Mouse (Mus musculus) embryonic facial prominence, embryonic 11.5 days (tissue): ENCODE measurements around the gene Mknk2. TPM values are rescaled to one million over a fixed set of nuclear protein-coding genes. Genes with fewer than 3 reads are reported as not detected.

Experiments
- ATAC-seq: fragments of 200-750 bp; cut with Nextera tagmentation; replicated peaks from 2 replicates; pipeline ENCODE4 v1.8.0; 2017; ENCODE audit warnings: low read depth; ENCODE audit not compliant: insufficient number of reproducible peaks, low FRiP score, low TSS enrichment
- DNase-seq: peaks from one replicate; pipeline ENCODE4 v3.0.0-alpha.2; 2015; ENCODE audit warnings: low spot score
- H3K27ac ChIP-seq: fragments of 300-500 bp; sonication (generic); replicated peaks from 2 replicates; pipeline ENCODE4 v1.5.1; 2014; ENCODE audit warnings: mild to moderate bottlenecking, low read depth, low read length, control low read depth
- H3K27me3 ChIP-seq: fragments of 300-500 bp; sonication (generic); 2 replicates; pipeline ENCODE4 v1.6.1; 2014; ENCODE audit warnings: mild to moderate bottlenecking, low read length, moderate library complexity, mixed read lengths; ENCODE audit not compliant: control insufficient read depth, insufficient read depth
- H3K36me3 ChIP-seq: fragments of 300-500 bp; sonication (generic); replicated peaks from 2 replicates; pipeline ENCODE4 v1.6.1; 2014; ENCODE audit warnings: low read depth, mild to moderate bottlenecking, low read length, moderate library complexity, mixed read lengths; ENCODE audit not compliant: control insufficient read depth, insufficient read depth
- H3K4me1 ChIP-seq: fragments of 300-500 bp; sonication (generic); 2 replicates; pipeline ENCODE4 v1.6.1; 2014; ENCODE audit warnings: low read length, mixed read lengths; ENCODE audit not compliant: control insufficient read depth, insufficient read depth
- H3K4me2 ChIP-seq: fragments of 300-500 bp; sonication (generic); 2 replicates; pipeline ENCODE4 v1.6.1; 2014; ENCODE audit warnings: low read depth, mild to moderate bottlenecking, control low read depth, low read length, moderate library complexity
- H3K4me3 ChIP-seq: fragments of 300-500 bp; sonication (generic); 2 replicates; pipeline ENCODE4 v1.5.1; 2014; ENCODE audit warnings: low read depth, low read length, control low read depth
- H3K9ac ChIP-seq: fragments of 300-500 bp; sonication (generic); replicated peaks from 2 replicates; pipeline ENCODE4 v1.6.1; 2014; ENCODE audit warnings: mild to moderate bottlenecking, control low read depth, low read length
- H3K9me3 ChIP-seq: fragments of 300-500 bp; sonication (generic); replicated peaks from 2 replicates; pipeline ENCODE4 v1.6.1; 2016; ENCODE audit warnings: mild to moderate bottlenecking, low read length, inconsistent platforms, mixed read lengths; ENCODE audit not compliant: control insufficient read depth
- WGBS: fragments of 180-500 bp; shearing (Covaris S2); extraction: QIAGEN DNeasy Blood & Tissue Kit; methylation state at CpG from one replicate; pipeline ENCODE4 v1.1.7; 2014; 5-methylcytosine and 5-hydroxymethylcytosine counted together
- polyA plus RNA-seq: library from polyadenylated mRNA; unstranded; fragments of >200 nt; fragmentation: Nextera tagmentation; extraction: Ambion mirVana; gene quantifications from 2 replicates; pipeline ENCODE4 v1.2.1, GENCODE M21; 2014

Mknk2 gene
- polyA plus RNA-seq, 1 experiment from 2014 or later = 63.7 TPM

DNA sequence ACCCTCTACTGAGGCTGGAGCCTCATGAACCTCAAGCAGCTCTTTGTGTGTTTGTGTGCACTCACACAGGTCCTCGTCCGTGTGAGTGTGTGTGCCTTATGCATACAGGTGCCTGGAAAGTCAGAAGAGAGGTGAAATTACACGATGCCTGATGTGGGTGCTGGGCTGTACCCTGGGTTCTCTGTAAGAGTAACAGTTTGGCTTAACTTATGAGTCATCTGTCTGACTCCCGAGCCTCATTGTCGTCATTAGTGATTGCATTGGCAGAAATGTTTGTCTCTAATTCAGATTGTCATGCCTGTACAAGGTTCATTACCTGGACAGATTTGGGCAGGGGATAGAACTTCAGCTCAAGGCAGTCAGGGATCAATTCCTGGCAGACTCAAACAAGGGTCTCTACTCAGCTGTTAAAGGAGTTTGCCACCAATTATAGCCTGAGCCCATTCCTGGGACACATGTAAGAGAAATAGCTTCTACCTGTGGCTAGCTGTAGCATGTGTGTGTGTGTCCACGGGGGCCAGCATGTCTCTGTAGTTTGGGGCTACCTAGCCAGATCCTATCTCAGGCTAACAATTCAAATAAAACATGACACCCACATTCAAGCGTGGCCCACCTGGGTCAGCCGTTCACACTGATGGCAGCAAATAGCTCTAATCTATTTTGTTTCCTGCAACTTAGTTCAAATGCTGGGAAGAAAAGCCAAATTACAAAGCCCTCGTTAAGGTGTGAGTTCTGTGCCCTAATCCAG, 610 bp downstream of the Mknk2 start:
- Histone ChIP-seq H3K9ac (peak overlapping the region; percentile 85), H3K36me3 (no peaks in the 10 kb centered on the region), H3K4me3 (peak overlapping the region; percentile 41), H3K27ac (peak overlapping the region; percentile 94), H3K4me1 (peaks cover 20% of the 10 kb centered on the region), H3K9me3 (no peaks in the 10 kb centered on the region), H3K27me3 (no peaks in the 10 kb centered on the region), H3K4me2 (peak overlapping the region; percentile 82)
- WGBS = 40% methylated on average over 9 of the region's 9 CpGs
- DNase-seq = no peak
- no peak for ATAC-seq

DNA sequence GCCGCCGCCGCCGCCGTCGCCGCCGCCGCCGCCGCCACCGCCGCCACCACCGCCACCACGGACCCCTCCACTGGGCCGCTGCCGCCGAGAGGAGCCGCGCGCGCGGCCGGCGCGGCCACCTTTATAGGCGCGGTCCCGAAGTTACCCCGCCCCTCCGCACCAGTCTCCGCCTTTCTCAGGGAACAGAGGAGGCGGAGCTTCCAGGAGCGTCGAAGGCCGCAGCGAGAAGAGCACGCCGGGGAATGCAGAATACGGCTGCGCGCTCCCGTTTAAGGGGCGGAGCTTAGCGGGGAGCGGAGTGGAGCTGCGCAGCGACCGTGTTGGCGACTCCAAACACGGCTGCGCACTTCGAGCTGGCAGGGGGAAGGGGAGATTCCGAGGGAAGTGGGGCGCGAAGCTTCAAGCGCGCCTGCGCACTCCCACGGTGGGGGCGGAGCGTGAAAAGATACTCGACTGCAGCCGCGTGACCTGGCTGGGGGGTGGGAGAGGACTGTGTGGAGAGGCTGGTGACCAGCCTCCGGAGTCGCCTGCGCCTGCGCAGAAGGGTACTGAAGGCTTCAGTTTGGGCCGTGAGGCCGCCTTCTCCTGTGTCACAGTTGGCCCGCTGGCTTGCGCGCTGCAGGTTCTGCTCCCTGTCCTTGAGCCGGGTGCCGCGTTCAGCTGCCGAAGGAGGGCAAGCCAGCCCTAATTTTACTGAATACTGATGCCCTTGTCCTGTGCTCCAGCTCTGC, 1.5 kb downstream of the Mknk2 start:
- H3K4me1 ChIP-seq = peaks cover 20% of the 10 kb centered on the region
- peak overlapping the region; percentile 82 for H3K4me2 ChIP-seq
- no peaks in the 10 kb centered on the region for H3K27me3 ChIP-seq
- WGBS = under 1% methylated on average over 59 of the region's 78 CpGs
- DNase-seq (peak; percentile 100), ATAC-seq (peak; percentile 93)
- H3K9ac ChIP-seq = peak overlapping the region; percentile 97
- peak overlapping the region; percentile 100 for H3K4me3 ChIP-seq
- no peaks in the 10 kb centered on the region for H3K36me3 ChIP-seq
- no peaks in the 10 kb centered on the region for H3K9me3 ChIP-seq
- peak overlapping the region; percentile 94 for H3K27ac ChIP-seq

DNA sequence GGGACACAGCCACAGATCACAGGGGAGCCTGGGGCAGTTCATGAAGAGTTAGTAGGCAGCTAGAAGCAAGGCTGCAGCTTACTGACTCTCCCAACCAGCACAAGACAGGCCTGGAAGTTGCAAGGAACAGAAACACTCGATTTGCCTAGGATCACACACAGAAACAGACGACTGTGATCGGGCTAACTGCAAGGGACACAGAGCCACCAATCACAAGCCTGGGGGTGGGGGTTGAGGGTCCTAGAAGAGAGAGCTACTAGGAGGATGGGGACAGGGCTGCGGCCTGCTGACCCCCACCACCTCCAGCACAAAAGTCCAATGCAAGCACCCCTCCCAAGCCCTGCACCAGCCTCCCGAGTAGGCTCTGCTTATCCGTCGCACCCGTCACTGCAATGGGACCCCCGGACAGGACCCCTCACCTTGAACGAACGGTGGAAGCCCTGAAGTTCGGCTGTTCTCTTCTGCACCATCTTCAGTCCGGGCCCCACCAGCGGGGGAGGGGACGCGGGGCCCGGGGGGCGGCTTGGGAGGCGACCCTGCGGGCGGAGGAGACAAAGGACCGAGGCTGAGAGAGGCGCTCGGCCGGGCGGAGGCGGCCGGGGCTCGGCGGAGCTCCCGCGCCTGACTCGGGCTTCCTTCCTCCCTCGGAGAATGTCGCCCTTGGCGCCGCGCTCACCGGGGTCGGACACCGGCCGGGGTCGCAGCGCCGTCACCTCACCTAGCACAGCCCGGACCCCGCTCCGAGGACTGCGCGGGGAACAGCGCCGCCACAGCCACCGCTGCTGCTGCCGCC, 2.3 kb downstream of the Mknk2 start:
- no peaks in the 10 kb centered on the region for H3K9me3 ChIP-seq
- H3K4me1 ChIP-seq = peaks cover 20% of the 10 kb centered on the region
- ATAC-seq = peak; percentile 20
- H3K27me3 ChIP-seq = no peaks in the 10 kb centered on the region
- H3K36me3 ChIP-seq = peaks cover 5% of the 10 kb centered on the region; the same call in 1 of the 2 replicates
- under 1% methylated on average over 49 of the region's 54 CpGs for WGBS
- H3K27ac ChIP-seq = peak overlapping the region; percentile 47
- peak overlapping the region; percentile 97 for H3K9ac ChIP-seq
- H3K4me2 ChIP-seq = peak overlapping the region; percentile 77
- peak overlapping the region; percentile 100 for H3K4me3 ChIP-seq
- DNase-seq = peak; percentile 40

GRCm38 (mm10) chr10:80674851-80675404, 3.0 kb downstream of the Mknk2 start:
- WGBS = 33% methylated on average over 6 of the region's 6 CpGs
- Histone ChIP-seq H3K9me3 (no peaks in the 10 kb centered on the region), H3K36me3 (peaks cover 7% of the 10 kb centered on the region), H3K27ac (peak overlapping the region; percentile 47; the same call in 1 of the 2 replicates), H3K4me1 (peaks cover 20% of the 10 kb centered on the region), H3K4me3 (peak overlapping the region; percentile 100), H3K27me3 (no peaks in the 10 kb centered on the region), H3K4me2 (peak overlapping the region; percentile 77), H3K9ac (peak overlapping the region; percentile 97)
- no peak for ATAC-seq
- no peak for DNase-seq

DNA sequence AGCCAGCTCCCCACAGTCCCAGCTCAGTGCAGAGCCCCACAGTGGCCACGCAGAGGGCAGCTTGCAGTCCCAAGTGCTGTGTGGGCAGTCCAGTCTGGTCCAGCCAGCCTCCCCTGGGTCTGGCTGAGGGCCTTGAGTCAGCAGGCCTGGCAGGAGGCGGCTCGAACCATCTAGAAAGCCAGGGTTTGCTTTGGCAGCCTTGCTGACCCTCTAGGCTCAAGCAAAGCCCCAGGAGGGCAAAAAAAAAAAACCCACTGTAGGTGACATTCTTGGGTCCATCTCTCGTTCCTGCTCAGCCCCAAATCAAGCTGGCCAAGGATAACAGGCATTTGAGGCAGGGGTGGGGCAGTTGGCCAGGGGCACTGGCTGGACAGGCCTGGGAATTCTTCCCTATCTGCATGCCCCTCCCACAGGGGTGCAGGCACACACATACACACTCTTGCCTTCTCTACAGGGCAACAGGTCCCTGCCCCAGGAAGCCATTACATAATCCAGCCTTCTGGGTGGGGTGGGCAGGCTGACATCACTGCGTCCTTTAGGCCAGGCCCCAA, 3.7 kb downstream of the Mknk2 start:
- DNase-seq (no peak), ATAC-seq (no peak)
- Histone ChIP-seq H3K36me3 (peaks cover 12% of the 10 kb centered on the region), H3K4me2 (peak overlapping the region; percentile 77), H3K27ac (no peak overlapping the region), H3K9me3 (no peaks in the 10 kb centered on the region), H3K4me1 (peaks cover 20% of the 10 kb centered on the region), H3K4me3 (peak overlapping the region; percentile 100), H3K27me3 (no peaks in the 10 kb centered on the region), H3K9ac (peak overlapping the region; percentile 97)
- WGBS = 61% methylated on average over 5 of the region's 5 CpGs

GRCm38 (mm10) chr10:80673690-80674089, 4.2 kb downstream of the Mknk2 start:
- 89% methylated on average over 3 of the region's 3 CpGs for WGBS
- Histone ChIP-seq H3K4me3 (no peak overlapping the region), H3K36me3 (peaks cover 16% of the 10 kb centered on the region), H3K27ac (no peak overlapping the region), H3K27me3 (no peaks in the 10 kb centered on the region), H3K4me2 (no peak overlapping the region; the same call in 1 of the 2 replicates), H3K9ac (peak overlapping the region; percentile 97), H3K9me3 (no peaks in the 10 kb centered on the region), H3K4me1 (peaks cover 20% of the 10 kb centered on the region)
- DNase-seq (no peak), ATAC-seq (no peak)

GRCm38 (mm10) chr10:80671936-80672690, 5.8 kb downstream of the Mknk2 start:
- Histone ChIP-seq H3K9me3 (no peaks in the 10 kb centered on the region), H3K27me3 (no peaks in the 10 kb centered on the region), H3K27ac (no peak overlapping the region), H3K9ac (no peak overlapping the region), H3K4me1 (peaks cover 13% of the 10 kb centered on the region), H3K36me3 (peaks cover 24% of the 10 kb centered on the region), H3K4me3 (no peak overlapping the region), H3K4me2 (no peak overlapping the region)
- no peak for DNase-seq
- no peak for ATAC-seq
- WGBS = 77% methylated on average over 11 of the region's 11 CpGs
